Mouse (Mus musculus) kidney, postnatal 0 days (tissue): ENCODE measurements at regions not wholly inside any gene's neighbourhood (a gene's known extent, or its start where the extent isn't known, plus 50 kb on each side); places are given as distances from the start of the nearest gene placed in this dataset.

ENCODE experiments used
- ATAC-seq: fragments of 200-750 bp; cut with Nextera tagmentation; replicated peaks from 2 replicates; pipeline ENCODE4 v1.8.0; 2017; ENCODE audit warnings: low read depth, moderate number of reproducible peaks, moderate TSS enrichment, moderate library complexity; ENCODE audit not compliant: low FRiP score
- DNase-seq: peaks from one replicate; pipeline ENCODE4 v3.0.0-alpha.2; 2016; ENCODE audit warnings: low spot score
- H3K27ac ChIP-seq: fragments of 300-500 bp; sonication (generic); 2 replicates; pipeline ENCODE4 v1.5.1; 2014; ENCODE audit warnings: mild to moderate bottlenecking
- H3K27me3 ChIP-seq: fragments of 300-500 bp; sonication (generic); 2 replicates; pipeline ENCODE4 v1.6.1; 2014; ENCODE audit warnings: low read length, mixed read lengths; ENCODE audit not compliant: insufficient read depth
- H3K36me3 ChIP-seq: fragments of 300-500 bp; sonication (generic); 2 replicates; pipeline ENCODE4 v1.6.1; 2014; ENCODE audit warnings: low read length, mixed read lengths; ENCODE audit not compliant: insufficient read depth
- H3K4me1 ChIP-seq: fragments of 300-500 bp; sonication (generic); replicated peaks from 2 replicates; pipeline ENCODE4 v1.6.1; 2014; ENCODE audit warnings: antibody characterized with exemption, low read length, mixed read lengths; ENCODE audit not compliant: insufficient read depth
- H3K4me2 ChIP-seq: fragments of 300-500 bp; sonication (generic); 2 replicates; pipeline ENCODE4 v1.6.1; 2014; ENCODE audit warnings: mild to moderate bottlenecking, low read length, moderate library complexity, mixed read lengths
- H3K4me3 ChIP-seq: fragments of 300-500 bp; sonication (generic); replicated peaks from 2 replicates; pipeline ENCODE4 v1.5.1; 2014; ENCODE audit warnings: low read depth, low read length
- H3K9ac ChIP-seq: fragments of 300-500 bp; sonication (generic); 2 replicates; pipeline ENCODE4 v1.6.1; 2014; ENCODE audit warnings: low read depth, low read length
- H3K9me3 ChIP-seq: fragments of 300-500 bp; sonication (generic); replicated peaks from 2 replicates; pipeline ENCODE4 v1.6.1; 2016; ENCODE audit warnings: low read length, inconsistent platforms, mixed read lengths
- CTCF ChIP-seq: IDR thresholded peaks from 2 replicates; pipeline ENCODE4 v1.5.1; 2016; ENCODE audit warnings: antibody characterized with exemption, low read depth, mild to moderate bottlenecking, moderate library complexity
- WGBS: fragments of 180-500 bp; shearing (Covaris S2); extraction: QIAGEN DNeasy Blood & Tissue Kit; methylation state at CpG from one replicate; pipeline ENCODE4 v1.1.7; 2014; 5-methylcytosine and 5-hydroxymethylcytosine counted together

GRCm38 (mm10) chr8:102515748-102516147 lies 269.7 kb downstream of the Cdh11 start:
- H3K9me3 ChIP-seq, result no peaks in the 10 kb centered on the region
- no peak overlapping the region for H3K27ac ChIP-seq
- no peak for ATAC-seq
- H3K27me3 ChIP-seq, result no peaks in the 10 kb centered on the region
- H3K36me3 ChIP-seq, result no peaks in the 10 kb centered on the region
- DNase-seq, result peak; percentile 39
- H3K4me1 ChIP-seq, result no peaks in the 10 kb centered on the region
- no peak overlapping the region for H3K9ac ChIP-seq
- H3K4me2 ChIP-seq, result no peak overlapping the region
- no peak overlapping the region for H3K4me3 ChIP-seq
- TF ChIP-seq CTCF, result peak; percentile 49; the same call in 1 of the 2 replicates

GRCm38 (mm10) chr8:102514805-102515424 lies 270.5 kb downstream of the Cdh11 start:
- peak; percentile 35 for DNase-seq
- H3K27me3 ChIP-seq, result no peaks in the 10 kb centered on the region
- no peak overlapping the region for H3K4me2 ChIP-seq
- H3K4me3 ChIP-seq, result no peak overlapping the region
- no peak for TF ChIP-seq CTCF
- H3K9me3 ChIP-seq, result no peaks in the 10 kb centered on the region
- no peaks in the 10 kb centered on the region for H3K36me3 ChIP-seq
- H3K4me1 ChIP-seq, result no peaks in the 10 kb centered on the region
- ATAC-seq, result no peak
- WGBS, result 40% methylated on average over 2 of the region's 2 CpGs
- no peak overlapping the region for H3K27ac ChIP-seq
- no peak overlapping the region for H3K9ac ChIP-seq

DNA sequence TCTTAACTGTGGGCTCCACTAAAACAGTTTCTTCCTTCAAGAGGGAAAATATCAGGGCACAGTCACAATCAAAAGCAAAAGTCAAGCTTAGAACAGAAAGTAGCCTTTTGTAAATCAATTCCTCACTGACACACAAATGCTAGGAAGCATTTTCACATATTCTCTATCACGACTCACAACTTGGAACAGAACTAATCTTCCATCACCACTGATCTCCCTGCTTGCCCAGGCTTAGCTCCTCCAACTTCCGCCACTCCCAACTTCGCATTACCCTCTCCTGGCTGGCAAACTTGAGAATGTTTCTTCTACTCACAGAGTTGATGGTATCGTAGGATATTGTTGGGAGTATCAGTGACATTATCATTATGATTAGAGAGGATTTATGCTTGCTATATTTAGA lies 284.7 kb downstream of the Cdh11 start:
- TF ChIP-seq CTCF, result no peak
- ATAC-seq (no peak), DNase-seq (no peak)
- no peak overlapping the region for H3K4me2 ChIP-seq
- H3K4me3 ChIP-seq, result no peak overlapping the region
- WGBS, result 78% methylated on average over 4 of the region's 4 CpGs
- H3K4me1 ChIP-seq, result no peaks in the 10 kb centered on the region
- no peak overlapping the region for H3K9ac ChIP-seq
- H3K36me3 ChIP-seq, result no peaks in the 10 kb centered on the region
- H3K27me3 ChIP-seq, result no peaks in the 10 kb centered on the region
- H3K27ac ChIP-seq, result no peak overlapping the region
- no peaks in the 10 kb centered on the region for H3K9me3 ChIP-seq

- Histone ChIP-seq H3K4me1 (no peaks in the 10 kb centered on the region), H3K36me3 (no peaks in the 10 kb centered on the region), H3K4me3 (no peak overlapping the region), H3K27ac (no peak overlapping the region), H3K9ac (no peak overlapping the region), H3K9me3 (no peaks in the 10 kb centered on the region), H3K27me3 (no peaks in the 10 kb centered on the region), H3K4me2 (no peak overlapping the region)
- ATAC-seq, result no peak
- 79% methylated on average over 3 of the region's 3 CpGs for WGBS
- TF ChIP-seq CTCF, result no peak
- no peak for DNase-seq
Observed at GRCm38 (mm10) chr8:102500202-102500601, 285.2 kb downstream of the Cdh11 start.

DNA sequence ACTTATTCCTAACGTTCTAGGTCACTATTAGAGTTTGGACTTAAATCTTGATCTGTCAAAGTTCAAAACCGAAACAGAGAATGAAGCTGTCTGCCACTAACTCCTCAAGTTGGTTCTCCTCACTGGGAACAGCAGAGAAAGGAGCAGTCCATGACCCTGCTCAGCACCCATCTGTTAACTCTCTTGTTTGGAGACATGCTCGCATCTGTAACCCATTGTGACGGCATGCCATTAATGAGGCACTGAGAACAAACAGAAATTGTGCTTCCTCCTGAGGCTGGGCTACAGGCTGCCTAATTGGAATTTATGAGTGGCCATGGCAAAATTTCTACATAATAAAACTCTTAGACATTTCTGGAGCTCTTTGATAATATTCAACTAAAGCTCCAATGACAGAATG lies 286.4 kb downstream of the Cdh11 start:
- ATAC-seq, result no peak
- H3K4me2 ChIP-seq, result no peak overlapping the region
- H3K4me1 ChIP-seq, result no peaks in the 10 kb centered on the region
- no peaks in the 10 kb centered on the region for H3K36me3 ChIP-seq
- H3K4me3 ChIP-seq, result no peak overlapping the region
- DNase-seq, result peak; percentile 41
- TF ChIP-seq CTCF, result no peak
- H3K9me3 ChIP-seq, result no peaks in the 10 kb centered on the region
- no peak overlapping the region for H3K9ac ChIP-seq
- H3K27me3 ChIP-seq, result no peaks in the 10 kb centered on the region
- 56% methylated on average over 4 of the region's 4 CpGs for WGBS
- H3K27ac ChIP-seq, result no peak overlapping the region

GRCm38 (mm10) chr8:102497160-102497559 lies 288.3 kb downstream of the Cdh11 start:
- WGBS, result 22% methylated on average over 5 of the region's 5 CpGs

DNA sequence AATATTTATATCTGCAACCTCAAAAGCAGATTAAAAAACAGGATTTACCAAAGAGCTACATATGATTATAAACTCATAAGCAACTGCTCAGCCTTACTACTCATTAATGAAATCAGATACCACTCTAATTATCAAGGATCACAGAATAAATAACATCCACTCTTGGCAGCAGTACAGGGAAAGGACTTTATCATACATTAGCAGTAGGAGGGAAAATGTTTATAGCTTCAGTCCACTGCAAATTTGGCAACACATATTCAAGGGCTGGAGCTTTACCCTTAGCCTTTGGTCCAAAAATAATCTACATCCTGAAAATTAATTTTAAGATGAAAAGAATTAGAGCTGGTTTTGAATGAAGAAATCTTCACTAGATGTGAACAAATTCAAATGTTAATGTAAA lies 288.7 kb downstream of the Cdh11 start:
- no peak overlapping the region for H3K9ac ChIP-seq
- no peaks in the 10 kb centered on the region for H3K27me3 ChIP-seq
- H3K4me1 ChIP-seq, result no peaks in the 10 kb centered on the region
- no peaks in the 10 kb centered on the region for H3K36me3 ChIP-seq
- no peak for ATAC-seq
- H3K4me3 ChIP-seq, result no peak overlapping the region
- H3K4me2 ChIP-seq, result no peak overlapping the region
- DNase-seq, result peak; percentile 82
- TF ChIP-seq CTCF, result no peak
- H3K27ac ChIP-seq, result no peak overlapping the region
- no peaks in the 10 kb centered on the region for H3K9me3 ChIP-seq

More at GRCm38 (mm10) chr8:102497160-102497559, 288.3 kb downstream of the Cdh11 start:
- no peaks in the 10 kb centered on the region for H3K4me1 ChIP-seq
- no peak overlapping the region for H3K4me2 ChIP-seq
- no peak overlapping the region for H3K9ac ChIP-seq
- peak; percentile 64 for DNase-seq
- no peaks in the 10 kb centered on the region for H3K36me3 ChIP-seq
- no peak for ATAC-seq
- H3K9me3 ChIP-seq, result no peaks in the 10 kb centered on the region
- TF ChIP-seq CTCF, result no peak
- H3K27ac ChIP-seq, result no peak overlapping the region
- H3K27me3 ChIP-seq, result no peaks in the 10 kb centered on the region
- no peak overlapping the region for H3K4me3 ChIP-seq
